Mouse (Mus musculus): Measurements from ENCODE around the gene Tnfrsf8. TPM values are rescaled to one million over a fixed set of nuclear protein-coding genes. Genes with fewer than 3 reads are reported as not detected.
"Not testable (repeated sequence)": the region's sequence is repeated elsewhere in the genome, so short reads cannot be mapped to it uniquely, and the experiment has no call there.

Gene Tnfrsf8
- polyA plus RNA-seq, 1 experiment, result 0.68 TPM

GRCm38 (mm10) chr4:145310859-145311258 lies 4.1 kb downstream of the Tnfrsf8 start:
- TF ChIP-seq POLR2A (IDR thresholded peaks at IDR 0.05; ENCODE audit: low read depth, low read length), result no peak
- no peak for TF ChIP-seq CTCF (IDR thresholded peaks at IDR 0.05; ENCODE audit: extremely low read depth, insufficient read depth, insufficient read length, insufficient replicate concordance)
- no peak overlapping the region for H3K4me3 ChIP-seq (ENCODE audit: extremely low read depth, insufficient read depth, insufficient read length)
- no peak overlapping the region for H3K27ac ChIP-seq (ENCODE audit: insufficient read depth, low read length)
- DNase-seq (ENCODE audit: low read depth in 1 of 2, low spot score in 2 of 2), result no peak
- WGBS, result 80% methylated on average over 2 of the region's 2 CpGs
- H3K36me3 ChIP-seq (ENCODE audit: control insufficient read depth, insufficient read depth, low read length), result no peaks in the 10 kb centered on the region
- no peaks in the 10 kb centered on the region for H3K27me3 ChIP-seq (ENCODE audit: control insufficient read depth, insufficient read depth, low read length)
- H3K4me1 ChIP-seq (ENCODE audit: control insufficient read depth, insufficient read depth, insufficient read length), result peaks cover 2% of the 10 kb centered on the region; the same call in 1 of the 2 replicates

- no peak overlapping the region for H3K27ac ChIP-seq (ENCODE audit: insufficient read depth, low read length)
- WGBS, result 65% methylated on average over 4 of the region's 4 CpGs
These were observed 8.5 kb downstream of the Tnfrsf8 start for GRCm38 (mm10) chr4:145306422-145306821.

GRCm38 (mm10) chr4:145305661-145306362 lies 9.2 kb downstream of the Tnfrsf8 start:
- not testable (repeated sequence) for H3K4me3 ChIP-seq (ENCODE audit: extremely low read depth, insufficient read depth, insufficient read length); H3K27ac ChIP-seq (ENCODE audit: insufficient read depth, low read length); DNase-seq (ENCODE audit: low read depth in 1 of 2, low spot score in 2 of 2); H3K4me1 ChIP-seq (ENCODE audit: control insufficient read depth, insufficient read depth, insufficient read length); H3K27me3 ChIP-seq (ENCODE audit: control insufficient read depth, insufficient read depth, low read length); H3K36me3 ChIP-seq (ENCODE audit: control insufficient read depth, insufficient read depth, low read length)
- 58% methylated on average over 2 of the region's 2 CpGs for WGBS

More at GRCm38 (mm10) chr4:145306422-145306821, 8.5 kb downstream of the Tnfrsf8 start:
- no peaks in the 10 kb centered on the region for H3K27me3 ChIP-seq (ENCODE audit: control insufficient read depth, insufficient read depth, low read length)
- TF ChIP-seq CTCF (IDR thresholded peaks at IDR 0.05; ENCODE audit: extremely low read depth, insufficient read depth, insufficient read length, insufficient replicate concordance), result no peak
- TF ChIP-seq POLR2A (IDR thresholded peaks at IDR 0.05; ENCODE audit: low read depth, low read length), result no peak
- no peaks in the 10 kb centered on the region for H3K36me3 ChIP-seq (ENCODE audit: control insufficient read depth, insufficient read depth, low read length)
- no peak for DNase-seq (ENCODE audit: low read depth in 1 of 2, low spot score in 2 of 2)
- peaks cover 5% of the 10 kb centered on the region; the same call in 1 of the 2 replicates for H3K4me1 ChIP-seq (ENCODE audit: control insufficient read depth, insufficient read depth, insufficient read length)
- H3K4me3 ChIP-seq (ENCODE audit: extremely low read depth, insufficient read depth, insufficient read length), result no peak overlapping the region

- TF ChIP-seq POLR2A (IDR thresholded peaks at IDR 0.05; ENCODE audit: low read depth, low read length), result no peak
- no peak for TF ChIP-seq CTCF (IDR thresholded peaks at IDR 0.05; ENCODE audit: extremely low read depth, insufficient read depth, insufficient read length, insufficient replicate concordance)
- peaks cover 12% of the 10 kb centered on the region; the same call in 1 of the 2 replicates for H3K4me1 ChIP-seq (ENCODE audit: control insufficient read depth, insufficient read depth, insufficient read length)
- 84% methylated on average over 4 of the region's 4 CpGs for WGBS
- no peaks in the 10 kb centered on the region for H3K27me3 ChIP-seq (ENCODE audit: control insufficient read depth, insufficient read depth, low read length)
- no peak overlapping the region for H3K4me3 ChIP-seq (ENCODE audit: extremely low read depth, insufficient read depth, insufficient read length)
- no peaks in the 10 kb centered on the region for H3K36me3 ChIP-seq (ENCODE audit: control insufficient read depth, insufficient read depth, low read length)
- DNase-seq (ENCODE audit: low read depth in 1 of 2, low spot score in 2 of 2), result no peak
- no peak overlapping the region for H3K27ac ChIP-seq (ENCODE audit: insufficient read depth, low read length)
These were observed 10.9 kb downstream of the Tnfrsf8 start for GRCm38 (mm10) chr4:145304109-145304508.

- Histone ChIP-seq H3K4me3 (ENCODE audit: extremely low read depth, insufficient read depth, insufficient read length) (no peak overlapping the region), H3K4me1 (ENCODE audit: control insufficient read depth, insufficient read depth, insufficient read length) (peaks cover 12% of the 10 kb centered on the region; the same call in 1 of the 2 replicates), H3K27ac (ENCODE audit: insufficient read depth, low read length) (no peak overlapping the region), H3K27me3 (ENCODE audit: control insufficient read depth, insufficient read depth, low read length) (no peaks in the 10 kb centered on the region), H3K36me3 (ENCODE audit: control insufficient read depth, insufficient read depth, low read length) (no peaks in the 10 kb centered on the region)
- TF ChIP-seq CTCF (IDR thresholded peaks at IDR 0.05; ENCODE audit: extremely low read depth, insufficient read depth, insufficient read length, insufficient replicate concordance) (no peak), POLR2A (IDR thresholded peaks at IDR 0.05; ENCODE audit: low read depth, low read length) (no peak)
- DNase-seq (ENCODE audit: low read depth in 1 of 2, low spot score in 2 of 2), result no peak
- 60% methylated on average over 3 of the region's 3 CpGs for WGBS
These were observed 12.9 kb downstream of the Tnfrsf8 start for GRCm38 (mm10) chr4:145302106-145302505.

- Histone ChIP-seq H3K4me1 (ENCODE audit: control insufficient read depth, insufficient read depth, insufficient read length) (peaks cover 7% of the 10 kb centered on the region; the same call in 1 of the 2 replicates), H3K27ac (ENCODE audit: insufficient read depth, low read length) (peak overlapping the region; percentile 68)
- WGBS, result 2% methylated on average over 11 of the region's 12 CpGs
These were observed 14.6 kb downstream of the Tnfrsf8 start for GRCm38 (mm10) chr4:145300210-145300927.

GRCm38 (mm10) chr4:145299355-145299754 lies 15.6 kb downstream of the Tnfrsf8 start:
- Histone ChIP-seq H3K27ac (ENCODE audit: insufficient read depth, low read length) (no peak overlapping the region), H3K27me3 (ENCODE audit: control insufficient read depth, insufficient read depth, low read length) (no peaks in the 10 kb centered on the region), H3K36me3 (ENCODE audit: control insufficient read depth, insufficient read depth, low read length) (no peaks in the 10 kb centered on the region), H3K4me3 (ENCODE audit: extremely low read depth, insufficient read depth, insufficient read length) (no peak overlapping the region), H3K4me1 (ENCODE audit: control insufficient read depth, insufficient read depth, insufficient read length) (peaks cover 7% of the 10 kb centered on the region; the same call in 1 of the 2 replicates)
- TF ChIP-seq POLR2A (IDR thresholded peaks at IDR 0.05; ENCODE audit: low read depth, low read length) (no peak), CTCF (IDR thresholded peaks at IDR 0.05; ENCODE audit: extremely low read depth, insufficient read depth, insufficient read length, insufficient replicate concordance) (no peak)
- no peak for DNase-seq (ENCODE audit: low read depth in 1 of 2, low spot score in 2 of 2)
- WGBS, result 89% methylated on average over 8 of the region's 8 CpGs

More at GRCm38 (mm10) chr4:145300210-145300927, 14.6 kb downstream of the Tnfrsf8 start:
- Histone ChIP-seq H3K4me3 (ENCODE audit: extremely low read depth, insufficient read depth, insufficient read length) (no peak overlapping the region), H3K36me3 (ENCODE audit: control insufficient read depth, insufficient read depth, low read length) (no peaks in the 10 kb centered on the region), H3K27me3 (ENCODE audit: control insufficient read depth, insufficient read depth, low read length) (no peaks in the 10 kb centered on the region)
- TF ChIP-seq POLR2A (IDR thresholded peaks at IDR 0.05; ENCODE audit: low read depth, low read length) (no peak), CTCF (IDR thresholded peaks at IDR 0.05; ENCODE audit: extremely low read depth, insufficient read depth, insufficient read length, insufficient replicate concordance) (no peak)
- peak; percentile 76 for DNase-seq (ENCODE audit: low read depth in 1 of 2, low spot score in 2 of 2)
